Mouse (Mus musculus) 416B (cell line): Measurements from ENCODE around the gene Extl1.

Experiments used
- DNase-seq: peaks from one replicate; pipeline ENCODE4 v3.0.0; 2011; ENCODE audit warnings: low read depth

The Extl1 gene

DNA sequence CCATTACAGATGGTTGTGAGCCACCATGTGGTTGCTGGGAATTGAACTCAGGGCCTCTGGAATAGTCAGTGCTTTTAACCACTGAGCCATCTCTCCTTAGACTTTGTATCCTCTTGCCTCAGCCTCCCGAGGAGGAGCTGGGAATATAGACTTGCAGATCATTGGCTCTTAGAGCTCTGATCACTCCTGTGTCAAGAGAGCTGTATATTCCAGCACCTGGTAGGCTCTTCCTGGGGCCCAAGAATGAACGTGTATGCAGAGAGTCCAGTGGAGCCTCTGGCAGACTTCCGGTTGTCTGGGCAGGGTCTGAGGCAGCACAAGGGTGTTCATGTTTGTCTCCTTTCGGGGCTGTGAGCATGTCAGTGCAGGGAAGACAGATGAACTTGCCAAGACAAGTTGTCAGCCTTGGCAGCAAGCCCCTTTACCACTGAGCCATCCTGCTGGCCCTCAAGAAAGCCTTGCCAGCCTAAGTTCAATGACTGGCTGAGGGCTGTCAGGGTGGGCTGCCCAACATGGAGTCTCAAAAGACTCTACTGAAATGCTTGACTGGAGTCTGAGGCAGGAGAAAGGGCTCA, 69.5 kb downstream of the Extl1 start:
- no peak for DNase-seq

DNA sequence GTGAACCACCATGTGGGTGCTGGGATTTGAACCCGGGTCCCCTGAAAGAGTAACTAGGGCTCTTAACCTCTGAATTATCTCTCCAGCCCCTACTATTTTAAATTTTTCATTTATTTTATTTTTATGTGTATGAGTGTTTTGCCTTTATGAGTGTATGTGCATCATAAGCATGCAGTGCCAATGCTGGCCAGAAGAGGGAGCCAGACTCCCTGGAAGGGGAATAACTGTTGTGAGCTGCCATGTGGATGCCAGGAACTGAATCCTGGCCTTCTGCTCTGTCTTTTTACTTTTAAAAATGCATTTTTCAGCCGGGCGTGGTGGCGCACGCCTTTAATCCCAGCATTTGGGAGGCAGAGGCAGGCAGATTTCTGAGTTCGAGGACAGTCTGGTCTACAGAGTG, 70.7 kb downstream of the Extl1 start:
- DNase-seq: peak; percentile 27

DNA sequence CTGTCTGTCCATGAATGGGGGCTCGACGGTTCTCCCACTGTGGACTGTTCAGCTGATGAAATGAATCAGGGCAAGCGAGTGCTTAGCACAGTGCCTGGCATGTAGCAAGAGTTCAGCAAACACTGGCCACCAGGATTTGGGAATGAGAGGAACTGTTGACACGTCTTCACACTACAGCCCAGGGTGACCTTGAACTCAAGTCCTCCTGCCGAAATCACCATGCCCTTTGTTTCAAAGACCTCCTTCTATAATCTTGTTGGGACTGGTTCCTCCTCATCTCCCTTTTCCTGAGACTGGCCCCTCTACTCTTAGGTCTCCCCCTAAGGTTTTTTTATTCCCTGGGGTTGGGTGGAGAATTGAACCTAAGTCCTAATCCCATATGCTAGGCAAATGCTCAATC, 71.3 kb downstream of the Extl1 start:
- DNase-seq: no peak

DNA sequence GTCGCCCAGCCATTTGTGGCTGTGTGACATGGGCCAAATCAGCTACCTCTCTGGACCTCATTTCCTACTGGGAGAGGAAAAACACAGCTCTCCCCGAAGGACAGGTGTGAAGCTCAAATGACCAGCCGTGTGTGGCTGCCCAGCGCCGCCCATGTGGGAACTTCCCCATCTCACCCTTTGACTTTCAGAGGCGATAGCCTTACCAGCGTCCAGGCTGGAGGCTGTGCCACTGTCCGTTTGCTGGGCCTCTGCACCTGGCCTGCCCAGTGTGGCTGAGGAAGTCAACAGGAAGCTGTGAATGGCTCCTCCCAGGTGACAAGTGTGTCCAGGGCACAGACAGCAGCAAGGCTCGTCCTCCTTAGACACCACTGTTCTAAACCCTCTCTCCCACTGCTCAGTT, 71.9 kb downstream of the Extl1 start:
- no peak for DNase-seq

DNA sequence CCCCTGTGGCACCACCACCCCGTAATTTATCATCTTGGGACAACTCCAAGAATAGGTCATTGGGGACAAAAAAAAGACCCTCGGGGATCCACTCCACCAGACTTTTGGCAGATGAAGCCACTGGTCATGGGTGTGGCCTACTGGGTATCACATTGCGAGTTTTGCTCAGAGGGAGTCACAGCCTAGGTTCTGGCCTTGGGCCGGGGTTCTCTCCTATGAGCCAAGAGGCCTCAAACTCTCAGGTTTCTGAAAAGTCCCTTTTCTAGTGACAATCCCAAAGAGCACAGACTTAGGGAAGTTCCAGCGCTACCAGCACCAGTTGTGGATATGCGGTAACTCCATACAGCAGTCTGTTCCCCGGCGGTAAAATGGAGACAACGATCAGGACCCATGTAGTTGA, 73.0 kb downstream of the Extl1 start:
- no peak for DNase-seq

DNA sequence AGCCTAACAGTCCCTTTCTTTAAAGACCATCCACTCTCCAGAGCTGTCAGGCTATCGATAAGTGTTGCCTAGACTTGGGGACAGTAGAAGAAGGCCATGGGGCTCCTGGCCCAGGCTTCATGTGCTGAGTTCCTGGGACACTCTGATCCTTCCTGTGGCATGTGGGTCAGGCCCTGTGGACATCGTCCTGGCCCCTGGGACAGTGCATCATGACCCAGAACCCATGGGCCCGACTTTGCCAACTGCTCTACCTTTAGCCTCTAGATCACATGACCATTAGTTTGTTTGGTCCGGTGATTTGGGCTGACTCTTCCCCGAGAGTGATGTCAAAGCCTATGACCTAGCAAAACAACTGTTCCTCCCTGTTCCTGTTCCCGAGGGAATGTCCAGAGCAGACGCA, 73.5 kb downstream of the Extl1 start:
- DNase-seq: no peak

DNA sequence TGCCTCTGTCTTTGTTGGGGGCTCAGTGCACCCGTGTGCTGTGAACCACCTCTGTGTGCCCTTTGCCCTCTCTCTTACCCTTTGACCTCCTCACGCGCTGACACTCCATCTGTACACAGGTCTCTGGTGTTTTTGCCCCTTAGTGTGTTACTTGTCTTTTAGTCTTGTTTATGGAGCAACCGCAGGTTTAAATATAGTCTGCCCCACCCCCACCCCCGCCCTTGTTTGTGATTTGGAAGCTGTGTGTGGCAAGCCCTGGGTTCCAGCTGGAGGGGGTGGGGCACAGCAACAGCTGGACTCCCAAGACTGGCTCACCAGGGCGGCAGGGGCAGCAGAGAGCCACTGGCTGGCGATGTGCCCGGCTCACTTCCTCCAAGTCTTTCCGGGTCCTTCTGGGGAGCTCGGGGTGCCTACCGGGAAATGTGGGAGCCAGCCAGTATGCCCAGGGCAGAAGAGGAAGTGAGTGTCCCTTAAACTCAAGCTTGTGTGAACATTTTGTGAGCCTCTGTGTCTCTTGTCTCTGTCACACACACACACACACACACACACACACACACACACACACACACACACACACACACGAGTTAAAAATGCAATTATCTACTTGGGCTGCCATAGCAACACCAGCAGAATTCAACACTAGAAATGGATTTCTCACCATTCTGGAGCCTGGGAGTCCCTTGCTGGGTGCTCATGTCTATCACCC, 76.1 kb downstream of the Extl1 start:
- peak; percentile 80 for DNase-seq

DNA sequence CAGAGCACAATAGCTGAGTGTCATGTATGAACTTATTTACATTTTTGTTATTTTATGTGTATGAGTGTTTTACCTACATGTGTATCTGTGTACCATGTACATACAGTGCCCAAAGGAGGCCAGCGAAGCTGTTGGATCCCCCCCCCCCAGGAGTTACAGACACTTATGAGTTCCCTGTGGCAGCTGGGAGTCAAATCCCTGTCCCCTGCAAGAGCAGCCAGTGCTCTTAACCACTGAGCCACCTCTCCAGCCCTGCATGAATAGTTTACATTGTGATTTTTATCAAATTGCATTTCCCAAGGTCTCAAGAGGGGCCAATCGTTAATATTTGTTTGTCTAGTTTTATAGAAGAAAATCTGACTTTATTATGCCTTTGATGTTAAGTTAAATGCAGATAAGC, 76.7 kb downstream of the Extl1 start:
- no peak for DNase-seq
